Mouse (Mus musculus): ENCODE data around the gene Tmem41b.
"Not testable (repeated sequence)": the region's sequence is repeated elsewhere in the genome, so short reads cannot be mapped to it uniquely, and the experiment has no call there.

Gene Tmem41b

GRCm38 (mm10) chr7:109986775-109987174 is at the start of gene Tmem41b:
Gene Tmem41b, minus strand, starts transcription at chr7:109986929.
- in situ Hi-C loops (cut with MseI, MboI): not testable (repeated sequence)

GRCm38 (mm10) chr7:110030342-110030741 is 43.6 kb upstream of the Tmem41b start:
- in situ Hi-C loops (cut with MseI, MboI): no loop called here

DNA sequence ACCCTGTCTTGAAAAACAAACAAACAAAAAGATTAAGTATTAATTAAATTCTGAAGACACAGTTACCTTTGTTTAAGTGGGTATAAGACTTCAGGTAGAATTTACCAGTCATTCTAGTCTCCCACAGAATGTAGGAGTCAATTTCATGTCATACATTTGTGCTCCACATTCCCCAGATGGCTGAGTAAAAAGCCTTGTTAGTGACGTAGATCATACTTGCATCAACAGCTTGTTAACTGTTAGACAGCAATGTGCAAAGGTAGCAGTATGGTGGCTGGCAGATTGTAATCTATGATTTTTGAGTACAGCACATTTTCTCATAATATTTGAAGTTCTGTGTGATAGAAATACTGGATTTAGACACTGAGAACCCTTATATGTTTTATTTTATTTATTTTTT is 42.1 kb upstream of the Tmem41b start:
- in situ Hi-C loops (cut with MseI, MboI): no loop called here

DNA sequence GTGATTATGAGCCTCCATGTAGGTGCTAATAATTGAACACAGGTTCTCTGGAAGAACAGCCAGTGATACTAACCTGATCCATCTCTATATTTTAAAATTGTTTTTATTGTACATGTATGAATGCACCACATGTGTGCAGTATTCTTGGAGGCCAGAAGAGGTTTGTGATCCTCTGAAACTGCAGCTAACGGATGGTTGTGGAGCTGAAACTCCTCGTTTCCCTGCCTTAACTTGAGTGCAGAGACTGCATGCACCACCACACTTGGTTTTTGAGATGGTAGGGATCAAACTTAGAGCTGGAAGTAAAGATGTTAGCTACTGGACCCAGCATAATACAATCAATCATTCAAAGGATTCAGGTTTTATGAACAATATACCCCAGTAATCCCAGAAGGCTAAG is 39.9 kb upstream of the Tmem41b start:
- in situ Hi-C loops (cut with MseI, MboI): no loop called here

- in situ Hi-C loops (cut with MseI, MboI): no loop called here
Observed at GRCm38 (mm10) chr7:110023553-110023952, 36.8 kb upstream of the Tmem41b start.

DNA sequence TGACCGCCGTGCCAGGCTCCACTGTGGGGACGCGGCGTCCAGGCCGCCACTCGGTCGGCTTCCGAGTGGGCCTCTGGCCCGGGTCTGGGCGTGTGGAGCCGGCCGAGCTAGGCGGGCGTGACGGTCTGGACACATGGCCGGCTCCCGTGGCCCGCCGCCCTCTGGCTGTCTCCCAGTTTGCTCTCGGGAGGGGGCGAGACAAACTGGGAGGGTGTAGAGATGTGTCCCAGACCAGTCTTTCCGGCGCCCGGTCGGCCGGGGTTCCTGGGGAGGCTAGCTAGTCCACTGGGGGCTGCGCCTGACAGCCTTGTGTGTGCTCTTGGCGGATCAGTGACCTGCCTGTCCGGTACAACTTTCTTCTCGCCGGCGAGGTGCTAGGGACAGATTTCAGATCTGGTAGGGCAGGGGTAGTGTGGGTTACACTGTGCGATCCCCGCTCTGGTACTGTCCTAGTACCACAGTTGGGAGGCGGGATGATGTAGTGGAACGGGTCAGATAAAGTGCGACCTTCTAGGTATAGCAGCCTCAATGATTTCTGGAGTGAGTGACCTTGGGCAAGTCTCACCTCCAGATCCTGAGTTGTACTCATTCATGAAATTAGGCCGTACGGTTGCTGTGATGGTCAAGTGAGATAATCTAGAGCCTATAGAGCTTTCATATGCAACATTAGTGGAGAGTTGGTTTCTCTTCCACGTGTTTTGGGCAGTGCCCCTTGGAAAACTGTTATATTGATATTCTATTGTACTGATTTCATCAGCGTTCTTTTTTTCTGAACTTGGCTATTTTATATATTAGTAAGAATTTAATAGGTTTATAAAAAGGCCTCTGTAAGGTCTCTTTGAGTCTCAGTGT is 32.1 kb upstream of the Tmem41b start:
- in situ Hi-C loops (cut with MseI, MboI): no loop called here

- in situ Hi-C loops (cut with MseI, MboI): no loop called here
Observed at GRCm38 (mm10) chr7:110018117-110018630, 31.4 kb upstream of the Tmem41b start, which contains the start of gene Ipo7. Gene Ipo7, plus strand, starts transcription at chr7:110018274.

DNA sequence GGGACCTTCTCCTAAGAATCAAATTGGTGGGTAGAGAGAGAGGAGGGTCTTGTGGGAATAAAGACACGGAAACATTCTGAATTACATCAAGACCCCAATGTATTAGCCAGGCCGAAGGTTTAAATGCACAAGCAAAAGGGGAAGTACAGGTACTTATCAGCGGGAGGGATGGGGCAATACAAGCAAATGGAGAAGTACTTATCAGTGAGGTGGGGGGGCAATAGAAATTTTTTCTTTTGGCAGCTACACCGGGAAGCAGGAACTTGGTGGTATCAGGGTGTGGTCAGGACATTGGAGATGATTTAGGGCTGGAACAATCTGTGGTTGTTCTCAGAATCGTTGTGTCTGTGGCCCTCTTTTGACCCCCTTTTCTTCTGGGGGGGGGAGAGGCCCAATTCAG is 27.5 kb upstream of the Tmem41b start:
- in situ Hi-C loops (cut with MseI, MboI): no loop called here

DNA sequence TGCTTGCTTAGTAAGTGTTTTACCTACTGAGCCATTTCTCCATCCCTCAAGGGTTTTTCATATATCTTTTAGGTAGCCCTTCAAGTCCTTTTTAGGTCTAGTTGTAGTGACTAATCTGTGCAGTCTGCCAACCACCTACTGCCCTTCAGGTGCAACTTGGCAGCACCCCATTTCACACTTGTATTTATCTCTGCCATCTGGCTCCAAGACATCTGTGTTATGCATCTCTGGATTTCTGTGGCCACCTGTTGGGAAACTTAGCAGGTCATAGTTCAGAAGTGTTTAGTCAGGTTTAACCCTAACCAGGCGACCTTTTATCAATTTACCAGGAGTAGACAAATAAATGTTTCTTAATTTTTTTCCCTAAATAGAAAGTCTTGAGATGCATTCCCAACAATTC is 24.7 kb upstream of the Tmem41b start:
- in situ Hi-C loops (cut with MseI, MboI): no loop called here

DNA sequence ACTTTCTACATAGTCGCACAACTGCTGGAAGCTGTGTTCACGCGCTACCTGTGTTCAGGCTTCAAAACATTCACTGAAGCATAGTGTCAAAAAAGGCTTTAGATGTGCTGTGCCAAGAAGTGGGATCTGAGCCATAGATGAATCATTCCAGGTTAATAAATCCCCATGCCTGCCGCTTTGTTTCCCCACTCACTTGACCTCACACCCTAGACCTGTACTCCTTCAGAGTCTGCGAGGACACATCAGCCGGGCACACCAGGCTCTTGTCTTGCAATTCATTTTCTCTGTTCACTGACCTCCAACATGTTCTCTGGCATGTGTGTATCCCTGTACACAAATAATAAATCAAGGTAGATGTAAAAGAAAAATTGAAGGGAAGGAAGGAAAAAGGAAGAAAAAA is 22.4 kb upstream of the Tmem41b start:
- in situ Hi-C loops (cut with MseI, MboI): no loop called here

GRCm38 (mm10) chr7:110008513-110008912 is 21.8 kb upstream of the Tmem41b start:
- in situ Hi-C loops (cut with MseI, MboI): no loop called here

DNA sequence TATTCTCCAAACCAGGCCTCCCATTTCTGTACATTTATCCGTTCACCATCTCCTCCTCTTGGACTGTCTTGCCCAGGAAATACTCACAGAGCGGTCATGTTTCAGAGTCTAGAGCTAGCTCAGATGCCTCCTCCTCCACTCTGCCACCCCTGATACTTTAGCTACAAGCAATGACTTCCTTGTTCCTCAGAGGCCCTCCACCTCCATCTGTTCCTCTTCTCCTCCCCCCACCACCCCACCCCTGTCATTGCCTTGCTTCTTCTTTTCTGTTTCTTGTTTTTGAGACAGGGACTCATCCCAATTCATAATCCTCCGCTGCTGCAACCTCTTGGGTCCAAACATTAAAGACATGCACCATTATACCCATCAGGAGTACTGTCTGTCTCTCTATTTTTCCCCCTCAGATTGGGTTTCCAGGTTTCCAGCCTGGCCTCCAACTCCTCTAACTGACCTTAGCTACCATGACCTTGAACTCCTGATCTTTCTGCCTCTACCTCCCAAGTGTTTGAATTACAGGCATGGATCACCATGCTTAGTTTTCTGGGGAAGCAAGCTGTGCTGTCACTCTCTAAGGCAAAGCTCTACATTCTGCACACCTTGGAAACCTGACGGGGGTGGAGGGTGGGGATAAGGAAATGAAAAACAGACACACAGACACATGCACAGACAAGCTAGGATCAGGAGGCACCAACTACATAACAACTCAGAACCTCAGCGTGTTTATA is 19.9 kb upstream of the Tmem41b start:
- in situ Hi-C loops (cut with MseI, MboI): no loop called here

- in situ Hi-C loops (cut with MseI, MboI): no loop called here
Observed at GRCm38 (mm10) chr7:110005976-110006375, 19.2 kb upstream of the Tmem41b start.

DNA sequence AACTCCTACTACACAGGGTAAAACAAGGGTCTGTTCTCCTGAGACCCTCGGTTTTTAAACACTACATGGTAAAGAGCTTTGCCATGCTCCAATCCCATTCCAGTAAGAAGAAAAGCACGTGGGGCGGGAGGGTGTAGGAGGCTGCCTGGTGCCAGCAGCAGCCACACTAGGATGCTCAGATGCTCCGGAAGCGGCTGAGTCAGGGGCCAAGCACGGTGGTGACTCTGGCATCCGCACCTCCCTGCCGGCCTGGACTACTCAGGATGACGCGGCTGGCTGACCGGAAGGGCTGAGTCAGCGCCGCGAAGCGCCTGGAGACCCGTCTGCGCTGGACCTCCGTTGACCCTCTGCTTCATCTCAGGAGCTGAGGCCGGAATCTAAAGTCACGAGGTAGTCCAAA is 16.2 kb upstream of the Tmem41b start:
- in situ Hi-C loops (cut with MseI, MboI): no loop called here

- in situ Hi-C loops (cut with MseI, MboI): no loop called here
Observed at GRCm38 (mm10) chr7:110002092-110002491, 15.4 kb upstream of the Tmem41b start.

DNA sequence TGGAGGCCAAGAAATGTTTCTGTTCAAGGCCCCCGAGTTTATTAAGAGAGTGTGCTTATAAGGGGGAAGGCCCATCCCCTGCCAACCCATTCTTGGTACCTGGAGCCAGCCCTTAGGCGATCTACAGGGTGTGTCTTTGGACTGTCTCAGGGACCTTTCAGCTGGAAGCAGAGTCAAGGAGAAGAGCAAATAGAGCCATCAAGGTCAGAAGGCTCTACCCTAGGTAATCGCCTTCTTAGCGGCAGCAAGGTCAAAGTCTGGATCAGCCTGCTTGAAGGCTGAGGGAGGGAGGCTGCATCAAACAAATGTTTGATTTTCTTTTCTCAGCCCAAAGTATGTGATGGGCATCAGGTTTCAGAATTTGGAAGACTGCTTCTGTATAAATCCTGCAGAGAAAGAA is 11.7 kb upstream of the Tmem41b start:
- in situ Hi-C loops (cut with MseI, MboI): no loop called here

- in situ Hi-C loops (cut with MseI, MboI): no loop called here
Observed at GRCm38 (mm10) chr7:109993157-109993959, 6.6 kb upstream of the Tmem41b start.

- in situ Hi-C loops (cut with MseI, MboI): no loop called here
Observed at GRCm38 (mm10) chr7:109991286-109991685, 4.6 kb upstream of the Tmem41b start.

- in situ Hi-C loops (cut with MseI, MboI): no loop called here
Observed at GRCm38 (mm10) chr7:109986133-109986669, 528 bp downstream of the Tmem41b start.

DNA sequence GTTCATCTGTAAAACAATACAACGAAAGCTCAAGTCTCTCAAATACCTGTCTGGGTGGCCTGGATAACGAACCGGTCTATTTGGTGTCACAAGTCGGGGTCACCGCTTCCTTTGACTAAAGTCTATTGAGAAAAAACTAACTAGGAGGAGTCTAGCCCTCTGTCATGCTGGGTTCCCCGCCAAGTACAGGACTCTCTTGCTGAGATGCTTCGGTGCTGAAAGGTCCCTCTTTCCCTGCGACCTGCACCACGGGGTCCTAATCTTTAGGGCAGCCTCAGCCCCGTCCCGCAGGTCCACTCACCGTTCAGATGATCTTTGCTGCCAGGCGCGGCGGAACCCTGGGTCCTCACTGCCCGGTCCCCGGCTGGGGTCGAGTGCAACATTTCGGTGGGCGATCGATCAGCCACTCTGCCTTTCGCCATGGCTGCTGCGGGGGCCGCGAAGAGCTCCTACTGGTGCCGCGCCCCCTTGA is 1.0 kb downstream of the Tmem41b start:
- in situ Hi-C loops (cut with MseI, MboI): no loop called here

GRCm38 (mm10) chr7:109984608-109985007 is 2.1 kb downstream of the Tmem41b start:
- in situ Hi-C loops (cut with MseI, MboI): not testable (repeated sequence)
